ENCODE assay signal across 19 mouse cellular contexts in genomic region chr2:75748841-75749240, GRCm38 (mm10). TPM values are rescaled to one million over a fixed set of nuclear protein-coding genes. Genes with fewer than 3 reads are reported as not detected.
DNase-seq lines count a peak whose midpoint lies in the region; ATAC-seq lines count a peak whose summit lies in the region.
"Had no signal": no experiment of that assay in that cellular context is flagged by ENCODE, and none has a peak within 500 bp of the region (broad histone marks: within the 10 kb centered on the region; RNA-seq: fewer than 3 reads in every experiment).

No protein-coding gene starts in this region.

- no peaks in the 10 kb centered on the region for H3K27me3 ChIP-seq in embryonic facial prominence, embryonic 11.5 days (ENCODE audit: control insufficient read depth, insufficient read depth, low read length)
- H3K27me3 ChIP-seq in embryonic facial prominence, embryonic 10.5 days (replicated peaks; ENCODE audit: low read depth, poor library complexity, severe bottlenecking): no peaks in the 10 kb centered on the region
- H3K27me3 ChIP-seq in heart, embryonic 10.5 days (ENCODE audit: insufficient read depth, poor library complexity, severe bottlenecking): no peaks in the 10 kb centered on the region
- no peaks in the 10 kb centered on the region for H3K27me3 ChIP-seq in kidney, embryonic 16.5 days (ENCODE audit: insufficient read depth, low read length)
- H3K27me3 ChIP-seq: embryonic facial prominence, embryonic 12.5 days; forebrain, embryonic 13.5 days; forebrain, embryonic 15.5 days; Patski had no signal

- no peak overlapping the region for H3K4me3 ChIP-seq in embryonic facial prominence, embryonic 11.5 days (ENCODE audit: low read depth, low read length)
- H3K4me3 ChIP-seq in embryonic facial prominence, embryonic 10.5 days: no peak overlapping the region
- H3K4me3 ChIP-seq in heart, embryonic 10.5 days: no peak overlapping the region
- no peak overlapping the region for H3K4me3 ChIP-seq in kidney, embryonic 16.5 days (ENCODE audit: low read length)
- H3K4me3 ChIP-seq: embryonic facial prominence, embryonic 12.5 days; forebrain, embryonic 13.5 days; forebrain, embryonic 15.5 days had no signal

- H3K4me2 ChIP-seq in embryonic facial prominence, embryonic 11.5 days (ENCODE audit: low read depth, low read length): no peak overlapping the region
- no peak overlapping the region for H3K4me2 ChIP-seq in kidney, embryonic 16.5 days (replicated peaks; ENCODE audit: low read depth, low read length)
- H3K4me2 ChIP-seq: embryonic facial prominence, embryonic 12.5 days; forebrain, embryonic 13.5 days; forebrain, embryonic 15.5 days had no signal

- ATAC-seq in embryonic facial prominence, embryonic 11.5 days (replicated peaks; ENCODE audit: insufficient number of reproducible peaks, low FRiP score, low TSS enrichment, low read depth): no peak
- no peak for ATAC-seq in kidney, embryonic 16.5 days (ENCODE audit: low FRiP score, low TSS enrichment)
- ATAC-seq: activated CD4-positive, CD25-positive, alpha-beta regulatory T cell, adult 4 months; forebrain, embryonic 13.5 days; forebrain, embryonic 15.5 days; forebrain, postnatal 0 days; Patski had no signal

- no peaks in the 10 kb centered on the region for H3K4me1 ChIP-seq in embryonic facial prominence, embryonic 11.5 days (ENCODE audit: control insufficient read depth, insufficient read depth, low read length)
- H3K4me1 ChIP-seq in embryonic facial prominence, embryonic 10.5 days: peaks cover 11% of the 10 kb centered on the region
- H3K4me1 ChIP-seq in heart, embryonic 10.5 days: no peaks in the 10 kb centered on the region
- no peaks in the 10 kb centered on the region for H3K4me1 ChIP-seq in kidney, embryonic 16.5 days (ENCODE audit: insufficient read depth, low read length)
- H3K4me1 ChIP-seq: forebrain, embryonic 13.5 days; forebrain, embryonic 15.5 days had no signal

- H3K36me3 ChIP-seq in embryonic facial prominence, embryonic 11.5 days (replicated peaks; ENCODE audit: control insufficient read depth, insufficient read depth, low read depth, low read length): no peaks in the 10 kb centered on the region
- H3K36me3 ChIP-seq in embryonic facial prominence, embryonic 10.5 days (replicated peaks): no peaks in the 10 kb centered on the region
- no peaks in the 10 kb centered on the region for H3K36me3 ChIP-seq in heart, embryonic 10.5 days
- H3K36me3 ChIP-seq in kidney, embryonic 16.5 days (ENCODE audit: insufficient read depth, low read length): no peaks in the 10 kb centered on the region
- H3K36me3 ChIP-seq: embryonic facial prominence, embryonic 12.5 days; forebrain, embryonic 15.5 days had no signal

- H3K9ac ChIP-seq in embryonic facial prominence, embryonic 11.5 days (replicated peaks; ENCODE audit: low read length): no peak overlapping the region
- no peak overlapping the region for H3K9ac ChIP-seq in kidney, embryonic 16.5 days (replicated peaks; ENCODE audit: low read length)
- H3K9ac ChIP-seq: embryonic facial prominence, embryonic 12.5 days; forebrain, embryonic 13.5 days; forebrain, embryonic 15.5 days; forebrain, postnatal 0 days had no signal

- peak; percentile 23 for DNase-seq in embryonic facial prominence, embryonic 11.5 days (ENCODE audit: low spot score)
- no peak for DNase-seq in embryonic facial prominence, embryonic 10.5 days (ENCODE audit: low spot score)
- DNase-seq in heart, embryonic 10.5 days (ENCODE audit: low spot score): peak; percentile 27
- DNase-seq in heart, adult 8-10 months (ENCODE audit: low spot score): no peak
- DNase-seq: adrenal gland, adult 8-10 months; adrenal gland, postnatal 14 days; adrenal gland, postnatal 36 days; cerebellum, adult 11-12 months; cerebellum, adult 2 months; cerebellum, adult 9-10 months; cerebellum, postnatal 10 days; cerebellum, postnatal 25 days; forebrain, postnatal 0 days had no signal

- no peaks in the 10 kb centered on the region for H3K9me3 ChIP-seq in embryonic facial prominence, embryonic 11.5 days (replicated peaks; ENCODE audit: control insufficient read depth, low read length)
- no peaks in the 10 kb centered on the region for H3K9me3 ChIP-seq in embryonic facial prominence, embryonic 10.5 days
- no peaks in the 10 kb centered on the region for H3K9me3 ChIP-seq in heart, embryonic 10.5 days
- no peaks in the 10 kb centered on the region for H3K9me3 ChIP-seq in kidney, embryonic 16.5 days (ENCODE audit: low read length)
- H3K9me3 ChIP-seq: forebrain, embryonic 13.5 days; forebrain, embryonic 15.5 days had no signal

- H3K27ac ChIP-seq in embryonic facial prominence, embryonic 11.5 days (replicated peaks; ENCODE audit: low read depth, low read length): no peak overlapping the region
- H3K27ac ChIP-seq in embryonic facial prominence, embryonic 10.5 days (replicated peaks): no peak overlapping the region
- no peak overlapping the region for H3K27ac ChIP-seq in heart, embryonic 10.5 days
- no peak overlapping the region for H3K27ac ChIP-seq in kidney, embryonic 16.5 days (ENCODE audit: low read length)
- H3K27ac ChIP-seq: embryonic facial prominence, embryonic 12.5 days; forebrain, embryonic 13.5 days; forebrain, embryonic 15.5 days had no signal

- 73% methylated on average over 6 of the region's 6 CpGs for WGBS in embryonic facial prominence, embryonic 11.5 days
- 86% methylated on average over 6 of the region's 6 CpGs for WGBS in embryonic facial prominence, embryonic 10.5 days
- WGBS in heart, embryonic 10.5 days: 84% methylated on average over 6 of the region's 6 CpGs
- 88% methylated on average over 6 of the region's 6 CpGs for WGBS in kidney, embryonic 16.5 days

RNA-seq across cellular contexts. Expression of gene Nfe2l2, which starts 44.4 kb away (rescaled TPM):
- 49.1 and 49.8 TPM in 2 replicates for polyA plus RNA-seq in embryonic facial prominence, embryonic 11.5 days (2014; fragmentation: Nextera tagmentation; extraction: Ambion mirVana)
- polyA plus RNA-seq in embryonic facial prominence, embryonic 10.5 days (2016; fragmentation: Nextera tagmentation; extraction: Ambion mirVana): 33.0 and 33.7 TPM in 2 replicates
- 42.8 and 45.0 TPM in 2 replicates for polyA plus RNA-seq in heart, embryonic 10.5 days (2016; fragmentation: Nextera tagmentation; extraction: Ambion mirVana)
- 10 to 100 TPM; 57.9 to 75.1 (median 64.5) TPM for total RNA-seq in heart, adult 8-10 months (2022)
- polyA plus RNA-seq in kidney, embryonic 16.5 days (2015; fragmentation: Nextera tagmentation; extraction: Ambion mirVana): 87.7 and 90.7 TPM in 2 replicates

Comparison
In these comparisons a context has a peak if more than half of its experiments do, and no peak if none do; other contexts are left out.
1. DNase-seq: peak in embryonic facial prominence, embryonic 11.5 days (single experiment) and heart, embryonic 10.5 days (single experiment); none in embryonic facial prominence, embryonic 10.5 days (single experiment) and heart, adult 8-10 months (single experiment).